Mouse (Mus musculus) hindbrain, embryonic 16.5 days (tissue): ENCODE measurements at regions not wholly inside any gene's neighbourhood (a gene's known extent, or its start where the extent isn't known, plus 50 kb on each side); places are given as distances from the start of the nearest gene placed in this dataset.

Experiments
- ATAC-seq: fragments of 200-750 bp; cut with Nextera tagmentation; 2 replicates; pipeline ENCODE4 v1.8.0; 2017; ENCODE audit warnings: moderate TSS enrichment, moderate library complexity
- H3K27ac ChIP-seq: fragments of 300-500 bp; sonication (generic); 2 replicates; pipeline ENCODE4 v1.5.1; 2014; ENCODE audit warnings: low read depth, mild to moderate bottlenecking, control low read depth, low read length, moderate library complexity
- H3K27me3 ChIP-seq: fragments of 300-500 bp; sonication (generic); replicated peaks from 2 replicates; pipeline ENCODE4 v1.6.1; 2014; ENCODE audit warnings: low read length; ENCODE audit not compliant: control insufficient read depth, insufficient read depth
- H3K36me3 ChIP-seq: fragments of 300-500 bp; sonication (generic); 2 replicates; pipeline ENCODE4 v1.6.1; 2014; ENCODE audit warnings: mild to moderate bottlenecking, low read length, moderate library complexity, mixed read lengths; ENCODE audit not compliant: control insufficient read depth, insufficient read depth
- H3K4me1 ChIP-seq: fragments of 300-500 bp; sonication (generic); 2 replicates; pipeline ENCODE4 v1.6.1; 2014; ENCODE audit warnings: low read depth, low read length; ENCODE audit not compliant: control insufficient read depth, insufficient read depth
- H3K4me2 ChIP-seq: fragments of 300-500 bp; sonication (generic); 2 replicates; pipeline ENCODE4 v1.6.1; 2014; ENCODE audit warnings: mild to moderate bottlenecking, low read length, control low read depth, moderate library complexity
- H3K4me3 ChIP-seq: fragments of 300-500 bp; sonication (generic); 2 replicates; pipeline ENCODE4 v1.5.1; 2014; ENCODE audit warnings: mild to moderate bottlenecking, low read length, control low read depth, moderate library complexity
- H3K9ac ChIP-seq: fragments of 300-500 bp; sonication (generic); 2 replicates; pipeline ENCODE4 v1.6.1; 2014; ENCODE audit warnings: low read depth, mild to moderate bottlenecking, control low read depth, low read length, moderate library complexity
- H3K9me3 ChIP-seq: fragments of 300-500 bp; sonication (generic); 2 replicates; pipeline ENCODE4 v1.6.1; 2014; ENCODE audit warnings: mild to moderate bottlenecking, low read length, moderate library complexity; ENCODE audit not compliant: control insufficient read depth
- WGBS: fragments of 180-500 bp; shearing (Covaris S2); extraction: QIAGEN DNeasy Blood & Tissue Kit; methylation state at CpG from one replicate; pipeline ENCODE4 v1.1.7; 2014; 5-methylcytosine and 5-hydroxymethylcytosine counted together

DNA sequence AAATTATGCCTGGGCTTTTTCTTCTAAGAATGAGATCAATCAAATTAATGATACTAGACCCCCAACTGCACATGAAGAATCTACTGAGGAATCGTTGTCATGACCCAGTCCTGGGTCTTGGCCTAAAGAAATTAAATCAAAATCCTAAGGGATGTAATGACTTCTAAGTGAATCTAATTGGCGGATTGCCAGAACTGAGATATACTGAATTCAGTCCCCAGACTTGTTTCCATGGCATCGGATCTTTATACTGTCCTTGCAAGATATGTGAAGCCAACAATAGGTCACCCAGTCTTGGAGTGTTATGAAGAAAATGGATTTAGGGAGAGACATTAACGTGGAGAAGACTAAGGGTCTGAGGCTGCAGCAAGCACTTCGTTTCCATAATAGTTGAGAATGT lies 360.4 kb upstream of the Kif18a start:
- Histone ChIP-seq H3K9ac (no peak overlapping the region), H3K36me3 (no peaks in the 10 kb centered on the region), H3K27ac (no peak overlapping the region), H3K4me3 (no peak overlapping the region), H3K9me3 (no peaks in the 10 kb centered on the region), H3K27me3 (no peaks in the 10 kb centered on the region), H3K4me1 (no peaks in the 10 kb centered on the region), H3K4me2 (no peak overlapping the region)
- ATAC-seq, result 0 out of 2 replicates have a peak, but pooled peaks have one; percentile 42
- 46% methylated on average over 5 of the region's 5 CpGs for WGBS

DNA sequence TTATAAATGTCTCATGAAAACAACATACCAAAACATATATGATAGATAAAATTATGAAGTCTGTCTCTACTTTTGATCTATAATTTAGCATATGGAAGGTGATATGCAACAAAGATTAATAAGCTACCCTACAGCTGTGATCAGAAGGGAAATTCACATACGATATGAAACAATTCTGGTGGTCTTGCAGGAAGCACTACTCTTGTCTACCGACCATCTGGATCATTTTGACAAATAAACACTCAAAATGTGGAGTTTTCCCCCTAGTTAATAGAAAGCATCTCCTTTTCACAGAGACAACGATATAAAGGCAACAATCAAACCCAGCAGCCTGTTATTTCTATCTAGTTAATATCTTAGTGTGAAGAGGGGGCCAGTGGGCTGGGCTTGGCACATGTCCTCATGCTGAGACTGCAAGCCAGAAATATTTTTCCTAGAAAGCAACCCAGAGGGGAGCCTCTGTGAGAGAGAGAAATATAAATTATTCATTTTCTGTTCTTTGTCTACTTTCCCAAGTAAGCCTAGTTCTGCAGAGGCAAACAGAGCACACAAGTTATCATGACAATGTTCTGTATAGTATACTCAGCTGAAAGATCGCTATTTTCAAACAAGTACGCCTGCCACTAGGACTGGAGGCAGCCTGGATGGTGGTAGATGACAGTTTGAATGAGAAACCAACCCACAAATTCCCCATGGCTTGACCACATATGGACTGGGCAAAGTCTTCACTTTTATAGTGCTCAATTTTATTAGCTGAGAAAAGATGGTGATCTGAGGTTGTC lies 344.4 kb upstream of the Kif18a start:
- Histone ChIP-seq H3K27ac (no peak overlapping the region), H3K4me2 (no peak overlapping the region), H3K4me3 (no peak overlapping the region), H3K9me3 (no peaks in the 10 kb centered on the region), H3K9ac (no peak overlapping the region), H3K27me3 (no peaks in the 10 kb centered on the region), H3K36me3 (no peaks in the 10 kb centered on the region), H3K4me1 (no peaks in the 10 kb centered on the region; the same call in 1 of the 2 replicates)
- ATAC-seq, result peak; percentile 73
- 35% methylated on average over 5 of the region's 5 CpGs for whole genome bisulfite sequencing

DNA sequence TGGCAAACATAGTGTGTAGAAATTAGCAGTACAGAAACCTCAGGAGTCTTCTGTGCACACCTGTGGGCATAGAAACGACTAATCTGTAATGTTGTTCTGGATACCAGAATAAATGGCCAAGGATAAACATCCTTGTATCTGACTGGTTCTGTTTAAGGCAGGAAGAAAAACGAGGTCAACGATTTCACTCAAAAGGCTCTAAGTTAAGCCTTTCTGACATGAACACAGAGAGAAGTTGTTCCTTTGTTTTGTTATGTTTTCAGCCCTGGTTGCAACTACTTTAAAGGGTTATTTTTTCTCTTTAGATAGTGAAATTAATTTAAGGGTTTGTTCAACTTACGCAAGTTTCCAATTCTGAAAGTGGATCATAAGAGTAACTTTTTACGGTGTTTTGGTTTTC lies 299.6 kb upstream of the Kif18a start:
- Histone ChIP-seq H3K9me3 (no peaks in the 10 kb centered on the region), H3K4me3 (no peak overlapping the region), H3K9ac (no peak overlapping the region), H3K27me3 (no peaks in the 10 kb centered on the region), H3K36me3 (no peaks in the 10 kb centered on the region), H3K4me2 (no peak overlapping the region), H3K4me1 (no peaks in the 10 kb centered on the region), H3K27ac (no peak overlapping the region)
- no peak for ATAC-seq
- 93% methylated on average over 5 of the region's 5 CpGs for WGBS

DNA sequence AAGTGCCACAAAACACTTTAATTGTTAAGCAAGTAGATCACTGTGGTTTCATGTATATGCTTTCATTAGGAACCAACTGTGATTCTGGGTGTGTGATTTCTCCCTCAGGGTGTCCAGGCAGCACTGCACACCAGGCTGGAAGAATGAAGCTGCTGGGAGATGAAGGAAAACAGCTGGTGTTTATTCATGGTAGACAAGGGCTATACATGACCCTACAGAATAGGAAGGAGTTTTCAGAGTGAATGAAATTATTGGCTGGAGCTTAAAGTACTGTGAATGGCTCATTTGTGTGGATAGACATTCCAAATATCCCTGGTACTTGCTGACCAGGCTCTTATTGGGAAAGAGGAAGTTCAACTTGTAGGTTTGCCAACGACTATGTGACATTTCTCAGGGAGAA lies 264.3 kb upstream of the Kif18a start:
- Histone ChIP-seq H3K27me3 (no peaks in the 10 kb centered on the region), H3K9ac (no peak overlapping the region), H3K27ac (no peak overlapping the region), H3K4me2 (no peak overlapping the region), H3K36me3 (no peaks in the 10 kb centered on the region), H3K9me3 (no peaks in the 10 kb centered on the region), H3K4me3 (no peak overlapping the region), H3K4me1 (no peaks in the 10 kb centered on the region)
- 59% methylated on average over 1 of the region's 1 CpGs for WGBS
- no peak for ATAC-seq

DNA sequence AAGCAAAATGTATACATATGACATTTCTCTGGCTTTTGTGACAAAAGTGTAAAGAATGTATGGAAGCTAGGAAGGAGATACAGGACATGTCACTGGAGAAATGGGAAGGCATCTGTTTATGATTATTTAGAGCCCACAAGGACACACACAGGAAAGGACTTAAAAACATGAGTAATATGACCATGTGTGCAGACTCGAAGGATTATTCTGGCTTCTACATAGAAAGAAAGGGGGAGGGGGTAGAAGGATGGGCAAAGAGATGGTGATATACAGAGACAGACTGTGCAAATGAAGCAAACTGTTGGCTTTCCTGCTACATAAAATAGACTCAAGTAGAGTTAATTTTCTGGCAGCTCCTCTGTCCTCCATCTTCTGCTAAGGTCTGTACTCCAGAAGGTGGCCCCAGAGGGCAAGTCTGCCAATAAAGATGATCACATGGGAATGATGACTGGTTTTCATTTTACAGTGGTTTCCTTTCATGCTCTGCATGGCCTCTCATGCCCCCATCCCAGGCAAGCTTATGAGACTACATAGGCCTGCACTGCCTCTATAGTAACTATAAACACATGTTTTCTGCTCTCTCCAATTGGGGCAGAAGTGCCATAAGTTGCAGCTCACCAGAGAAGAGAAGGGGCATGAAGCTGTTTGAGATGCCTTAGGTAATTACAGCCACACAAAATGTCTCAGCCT lies 263.4 kb upstream of the Kif18a start:
- H3K36me3 ChIP-seq, result no peaks in the 10 kb centered on the region
- H3K4me1 ChIP-seq, result no peaks in the 10 kb centered on the region
- H3K4me3 ChIP-seq, result no peak overlapping the region
- ATAC-seq, result no peak
- 70% methylated on average over 1 of the region's 1 CpGs for WGBS
- H3K27ac ChIP-seq, result no peak overlapping the region
- no peaks in the 10 kb centered on the region for H3K9me3 ChIP-seq
- no peak overlapping the region for H3K4me2 ChIP-seq
- no peaks in the 10 kb centered on the region for H3K27me3 ChIP-seq
- H3K9ac ChIP-seq, result no peak overlapping the region

DNA sequence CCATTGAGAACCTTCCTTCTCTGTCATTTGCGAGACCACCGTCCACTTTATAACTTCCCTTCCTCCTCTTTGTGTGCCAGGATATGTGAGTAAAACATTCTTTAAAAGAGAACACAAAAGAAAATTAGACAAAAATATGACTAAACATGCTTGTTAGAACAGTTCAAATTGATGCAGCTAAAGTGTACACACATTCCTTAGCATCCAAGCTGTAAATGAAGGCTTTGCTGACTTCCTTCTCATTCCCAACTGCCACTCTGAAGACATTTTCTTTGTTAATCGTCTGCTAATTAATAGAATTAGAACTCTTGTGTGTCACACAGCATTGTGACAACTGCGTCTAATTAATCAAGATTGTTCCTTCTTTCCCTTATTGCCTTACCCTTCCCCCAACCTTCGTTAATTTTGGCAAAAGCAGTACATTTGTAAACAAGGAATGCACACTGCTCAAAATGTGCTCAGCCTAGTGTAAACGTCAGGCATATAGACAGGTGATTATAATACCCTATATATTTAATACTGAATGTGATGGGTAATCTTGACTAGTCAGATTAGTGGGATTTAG lies 242.3 kb upstream of the Kif18a start:
- H3K36me3 ChIP-seq, result no peaks in the 10 kb centered on the region
- no peak overlapping the region for H3K9ac ChIP-seq
- no peaks in the 10 kb centered on the region for H3K9me3 ChIP-seq
- no peaks in the 10 kb centered on the region for H3K4me1 ChIP-seq
- no peak overlapping the region for H3K27ac ChIP-seq
- H3K4me2 ChIP-seq, result no peak overlapping the region
- H3K4me3 ChIP-seq, result no peak overlapping the region
- ATAC-seq, result no peak
- whole genome bisulfite sequencing, result 65% methylated on average over 6 of the region's 6 CpGs
- no peaks in the 10 kb centered on the region for H3K27me3 ChIP-seq
